Mouse (Mus musculus) R1 (cell line): Measurements from ENCODE around the gene Kcnh4.

Source experiments
- DNase-seq: peaks from one replicate; pipeline ENCODE4 v3.0.0-alpha.2; 2018; ENCODE audit warnings: low read depth, low spot score

Gene Kcnh4

DNA sequence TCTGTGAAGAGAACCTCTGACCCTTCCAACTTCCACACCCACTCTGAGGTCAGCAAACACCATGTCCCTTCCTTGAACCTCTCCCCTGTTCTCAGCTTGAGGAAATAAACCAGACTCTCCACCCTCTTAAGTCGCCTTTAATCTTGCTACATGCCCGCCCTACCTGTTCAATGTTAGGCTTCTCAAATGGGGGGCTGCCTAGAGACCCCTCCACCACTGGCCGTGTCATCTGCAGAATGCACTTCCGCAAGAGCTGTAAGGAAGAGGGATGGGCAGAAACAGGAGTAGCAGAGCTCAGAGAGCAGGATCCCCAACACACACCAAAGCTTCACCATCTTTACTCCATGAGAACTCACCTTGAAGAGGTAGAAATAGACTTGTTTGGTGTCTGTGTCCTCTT is 48.8 kb downstream of the Kcnh4 start:
- DNase-seq: no peak

- DNase-seq: no peak
These were observed 49.2 kb downstream of the Kcnh4 start for GRCm38 (mm10) chr11:100710528-100710927.

DNA sequence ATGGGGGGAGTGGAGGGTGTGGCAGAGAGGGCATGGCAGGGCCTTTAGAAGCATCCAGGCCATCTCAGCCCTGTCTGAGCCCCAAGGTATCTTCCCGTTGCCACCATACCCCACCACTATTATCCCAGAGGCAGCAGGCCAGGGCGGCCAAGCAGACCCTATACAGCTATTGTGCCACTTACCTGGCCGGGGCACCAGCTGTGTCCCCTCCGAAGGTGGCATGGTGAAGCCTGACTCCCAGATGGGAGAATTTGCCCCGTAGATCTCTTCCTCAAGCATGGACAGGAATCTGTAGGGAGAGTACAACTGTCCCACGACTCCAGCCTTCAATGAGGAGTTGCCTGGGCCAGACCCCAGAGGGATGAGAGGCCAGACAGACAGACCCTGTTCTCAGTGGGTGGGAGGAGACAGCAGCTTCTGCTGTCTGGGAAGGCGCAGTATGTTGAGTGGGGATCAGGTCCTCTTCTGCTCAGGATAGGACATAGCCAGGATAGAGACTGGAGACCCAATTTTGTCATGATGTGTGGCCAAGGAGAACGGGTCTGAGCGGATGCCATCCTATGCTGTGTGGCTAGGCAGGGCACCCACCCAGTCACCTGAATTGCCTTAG is 50.4 kb downstream of the Kcnh4 start:
- no peak for DNase-seq

DNA sequence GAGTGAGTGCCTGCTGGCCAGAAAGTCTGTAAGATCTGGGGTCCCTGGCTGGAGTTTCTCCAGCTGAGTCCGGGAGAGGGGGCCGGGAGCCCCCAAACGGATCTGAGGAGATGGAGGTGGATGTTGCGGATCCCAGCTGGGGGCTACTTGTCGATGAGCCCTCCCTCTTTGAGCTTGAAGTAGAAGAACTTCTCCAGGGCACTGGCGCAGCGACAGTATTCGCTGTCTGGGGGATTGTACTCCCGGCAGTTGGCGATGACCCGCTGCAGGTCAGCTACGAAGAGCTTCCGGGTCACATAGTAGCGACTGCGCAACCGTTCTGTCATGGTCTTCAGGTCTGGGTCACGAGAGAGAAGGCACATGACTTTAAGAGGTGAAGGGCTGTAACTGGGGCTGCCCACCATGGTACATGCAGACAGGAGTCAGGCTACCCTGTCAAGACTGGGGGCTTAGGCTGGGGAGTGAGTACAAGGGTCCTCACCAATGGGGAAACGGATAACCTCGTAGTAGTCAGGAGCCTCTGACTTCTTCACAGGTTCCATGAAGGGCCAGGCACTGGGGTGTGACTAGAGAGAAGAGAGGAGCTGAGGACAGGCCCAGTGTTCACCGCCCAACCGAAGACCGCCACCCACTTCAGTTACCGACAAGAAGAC is 54.5 kb downstream of the Kcnh4 start:
- no peak for DNase-seq

DNA sequence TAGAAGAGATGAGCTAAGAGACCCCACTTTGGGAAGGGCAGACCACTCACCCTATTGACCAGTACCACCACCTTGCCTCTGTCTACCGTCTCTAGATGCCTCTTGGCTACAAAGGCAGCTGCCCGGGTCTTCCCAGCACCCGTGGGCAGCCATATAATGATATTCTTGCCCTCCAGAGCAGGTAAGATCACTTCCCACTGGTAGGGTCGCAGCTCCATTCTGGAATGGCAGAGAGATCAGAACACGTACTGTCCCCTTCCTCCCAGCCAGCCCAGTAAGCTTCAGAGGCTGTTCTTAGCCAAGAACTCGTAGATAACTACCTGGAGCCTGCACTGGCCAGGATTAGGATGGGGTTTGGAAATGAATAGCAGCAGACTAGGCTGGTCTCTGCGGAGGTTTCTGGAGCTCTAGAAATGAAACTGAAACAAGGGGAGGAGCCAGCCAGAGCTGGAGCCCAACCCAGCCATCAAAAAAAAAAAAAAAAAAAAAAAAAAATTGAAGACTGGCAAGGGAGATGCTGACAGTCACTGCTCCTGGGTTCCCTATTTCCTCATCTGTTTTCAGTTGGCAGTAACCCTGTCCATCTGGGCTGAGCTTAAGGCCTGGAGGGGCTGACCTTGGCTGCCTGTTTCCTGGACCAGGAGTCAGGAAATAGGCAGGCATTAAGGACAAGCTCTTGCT is 55.8 kb downstream of the Kcnh4 start, which contains the start of gene Dhx58:
Gene Dhx58, minus strand, starts transcription at position 421 of the 681 bp plus-strand sequence.
- DNase-seq: no peak

DNA sequence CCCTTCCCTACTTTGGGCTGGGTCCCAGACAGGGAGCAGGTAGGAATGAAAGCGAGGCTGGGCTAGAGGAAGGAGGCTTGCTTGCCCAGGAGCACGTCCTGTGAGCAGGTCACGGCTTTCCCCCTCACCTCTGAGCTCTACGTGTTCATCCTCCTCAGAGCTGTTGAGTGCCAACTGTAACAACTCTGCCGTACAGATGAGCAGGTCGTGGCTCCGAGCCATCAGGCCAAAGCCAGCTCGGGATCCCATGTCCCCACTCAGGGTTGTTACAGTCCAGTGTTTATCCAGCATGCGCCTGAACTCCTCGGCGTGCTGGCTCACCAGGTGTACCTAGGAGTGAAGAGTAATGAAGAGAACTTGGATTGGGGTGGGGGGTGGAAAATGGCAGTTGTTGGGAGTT is 56.4 kb downstream of the Kcnh4 start:
- DNase-seq: no peak

DNA sequence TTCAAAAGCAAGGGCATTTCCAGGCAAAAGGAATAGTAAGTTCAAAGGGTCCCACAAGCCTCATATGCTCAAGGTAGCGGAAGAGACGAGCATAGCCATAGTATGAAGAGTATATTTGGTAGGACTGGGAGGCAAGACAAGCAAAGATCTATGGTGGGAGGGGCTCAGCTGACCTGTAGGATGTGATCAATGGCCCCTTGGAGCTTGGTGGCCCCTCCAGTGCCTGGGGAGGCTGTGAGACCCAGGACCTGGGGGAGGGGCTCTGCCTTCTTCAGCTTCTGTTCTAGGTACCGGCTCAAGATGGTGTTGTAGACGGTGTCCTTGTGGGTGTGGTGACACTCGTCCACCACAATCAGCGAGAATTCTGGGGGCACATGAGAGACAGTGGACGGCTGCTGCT is 56.8 kb downstream of the Kcnh4 start:
- DNase-seq: no peak

DNA sequence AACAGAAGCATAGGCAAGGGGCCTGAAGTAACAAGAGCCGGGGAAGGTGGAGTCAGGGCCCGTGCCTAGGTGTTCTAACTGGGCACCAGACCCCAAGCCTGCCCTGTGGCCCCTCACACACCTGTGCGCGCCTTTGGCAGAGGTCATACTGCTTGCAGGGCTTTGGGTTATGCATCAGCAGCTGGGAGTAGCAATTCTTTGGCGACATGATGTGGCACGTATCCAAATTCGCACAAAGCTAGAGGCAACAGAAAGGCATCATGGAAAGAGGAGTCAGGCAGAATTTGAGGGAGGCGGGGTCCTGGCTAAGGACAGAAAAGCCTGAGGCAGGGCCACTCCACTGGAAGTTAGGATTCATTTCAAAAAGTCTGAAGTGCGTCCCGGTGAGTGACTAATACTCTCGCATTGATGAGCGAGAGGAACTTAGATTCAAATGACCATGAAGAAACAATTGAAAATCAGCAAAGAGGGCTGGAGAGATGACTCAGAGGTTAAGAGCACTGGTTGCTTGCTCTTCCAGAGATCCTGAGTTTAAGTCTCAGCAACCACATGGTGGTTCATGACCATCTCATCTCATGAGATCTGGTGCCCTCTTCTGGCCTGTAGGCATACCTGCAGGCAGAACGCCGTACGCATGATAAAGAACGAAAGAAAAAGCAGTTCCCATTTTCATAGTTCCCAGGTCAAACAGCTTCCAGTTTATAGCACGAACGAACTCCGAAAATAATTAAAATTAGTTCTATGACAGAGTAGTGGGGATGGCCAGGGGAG is 57.5 kb downstream of the Kcnh4 start:
- peak; percentile 87 for DNase-seq

- peak; percentile 79 for DNase-seq
These were observed 58.4 kb downstream of the Kcnh4 start for GRCm38 (mm10) chr11:100701301-100701700.

- DNase-seq: no peak
These were observed 59.0 kb downstream of the Kcnh4 start for GRCm38 (mm10) chr11:100700710-100701109.

- DNase-seq: no peak
These were observed 61.8 kb downstream of the Kcnh4 start for GRCm38 (mm10) chr11:100697921-100698320.

GRCm38 (mm10) chr11:100694926-100695325 is 64.8 kb downstream of the Kcnh4 start:
- peak; percentile 73 for DNase-seq

DNA sequence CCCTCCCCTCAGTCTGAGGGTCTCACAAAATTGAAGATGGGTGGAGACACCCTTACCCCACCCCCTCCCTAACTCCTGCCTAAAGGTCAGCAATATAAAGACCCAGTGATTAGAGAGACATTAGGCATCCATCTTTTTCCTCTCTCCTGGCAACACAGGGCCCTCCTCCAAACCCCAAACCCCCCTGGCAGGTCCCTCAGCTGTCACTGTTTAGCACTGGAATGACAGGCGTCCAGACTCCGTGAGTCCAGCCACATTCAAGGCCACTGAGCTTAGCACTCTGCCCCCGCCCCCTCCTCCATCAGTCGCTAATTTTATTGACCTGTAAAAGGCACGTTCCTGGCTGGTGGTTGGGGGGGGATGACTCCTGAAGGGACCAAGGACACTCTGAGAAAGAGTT is 66.6 kb downstream of the Kcnh4 start:
- DNase-seq: no peak

- DNase-seq: peak; percentile 55
These were observed 67.6 kb downstream of the Kcnh4 start, which contains the start of gene Zfp385c for GRCm38 (mm10) chr11:100692164-100692616. TSS of gene Zfp385c (minus strand) at chr11:100692455.

GRCm38 (mm10) chr11:100690389-100690788 is 69.4 kb downstream of the Kcnh4 start:
- no peak for DNase-seq
